Mouse (Mus musculus) frontal cortex, adult 2 months (tissue): ENCODE measurements around the gene Gpbp1. TPM values are rescaled to one million over a fixed set of nuclear protein-coding genes. Genes with fewer than 3 reads are reported as not detected.

ENCODE experiments used
- DNase-seq, 2 experiments: peaks; one replicate each; pipeline ENCODE4 v3.0.0; 2022; ENCODE audit warnings: low spot score in 1 of 2; ENCODE audit errors: extremely low spot score in 1 of 2
- polyA plus RNA-seq: library from polyadenylated mRNA; depleted of rRNA; stranded (reverse); fragments of >200 nt; gene quantifications from 2 replicates; pipeline ENCODE4 v1.2.3, GENCODE M21; 2012

Gene Gpbp1
- polyA plus RNA-seq, 1 experiment, result 56.9 TPM

DNA sequence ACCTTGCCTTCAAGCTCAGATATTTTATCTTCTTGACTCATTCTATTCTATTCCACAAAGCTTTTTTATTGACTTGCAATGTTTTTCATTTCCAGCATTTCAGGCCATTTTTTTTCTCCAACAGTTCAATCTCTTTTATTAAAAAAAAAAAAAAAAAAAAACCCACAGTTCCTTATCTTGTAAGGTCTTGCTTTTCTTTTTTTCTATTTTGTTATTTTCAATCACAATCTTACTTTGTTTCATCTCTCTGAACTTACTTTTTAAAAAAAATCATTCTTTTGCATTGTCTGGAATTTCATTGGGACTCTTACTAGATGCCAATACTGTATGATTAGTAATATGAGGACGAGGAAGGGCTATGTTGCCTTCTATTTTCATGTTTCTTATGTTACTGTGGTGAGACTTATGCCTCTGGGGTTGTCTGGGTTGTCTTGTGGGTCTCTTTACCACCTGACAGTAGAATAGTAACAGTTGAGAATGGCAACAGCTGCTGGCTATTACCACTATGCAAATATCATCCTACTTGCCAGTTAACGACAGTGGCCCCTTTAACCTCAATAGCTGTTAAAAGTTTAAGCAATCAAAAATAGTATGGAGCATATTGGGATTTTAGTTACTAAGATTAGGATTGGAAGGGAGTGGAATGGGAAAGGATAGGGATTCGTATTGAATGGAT, 19.2 kb downstream of the Gpbp1 start:
- no peak for DNase-seq

DNA sequence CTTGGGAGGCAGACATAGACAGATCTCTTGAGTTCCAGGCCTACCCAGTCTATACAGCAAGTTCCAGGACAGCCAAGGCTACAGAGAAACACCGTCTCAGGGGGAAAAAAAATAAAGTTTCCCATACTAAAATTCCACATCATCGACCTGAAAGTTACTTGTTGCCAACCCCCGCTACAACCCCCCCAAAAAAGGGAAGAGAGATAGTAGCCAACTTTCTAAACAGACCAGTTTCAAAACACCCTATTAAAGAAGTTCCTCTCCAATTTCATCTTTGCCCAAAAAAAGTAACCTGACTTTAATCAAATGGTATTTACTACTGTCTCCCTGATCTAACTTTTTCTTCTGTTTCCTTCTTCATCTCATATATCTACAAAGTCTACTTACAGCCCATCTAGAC, 22.6 kb downstream of the Gpbp1 start:
- DNase-seq, result no peak

DNA sequence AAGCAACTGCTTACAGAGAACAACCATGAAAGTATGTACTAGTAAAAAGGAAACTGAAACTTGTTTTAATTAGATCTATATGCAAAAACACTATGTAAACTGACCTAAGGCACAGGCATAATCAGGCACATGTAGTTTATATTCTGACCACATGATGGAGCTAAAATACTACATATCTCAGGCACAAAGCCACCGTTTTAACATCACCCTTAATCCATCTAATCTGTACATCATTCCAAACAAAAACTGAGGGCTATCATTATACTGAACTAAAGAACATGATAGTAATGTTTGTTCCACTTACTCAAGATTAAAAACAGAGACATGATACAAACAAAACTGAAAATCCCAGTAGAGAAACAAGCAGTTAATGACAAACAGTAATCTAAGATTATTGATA, 28.5 kb downstream of the Gpbp1 start:
- peak in 1 of 2 experiments; percentile 80 for DNase-seq

DNA sequence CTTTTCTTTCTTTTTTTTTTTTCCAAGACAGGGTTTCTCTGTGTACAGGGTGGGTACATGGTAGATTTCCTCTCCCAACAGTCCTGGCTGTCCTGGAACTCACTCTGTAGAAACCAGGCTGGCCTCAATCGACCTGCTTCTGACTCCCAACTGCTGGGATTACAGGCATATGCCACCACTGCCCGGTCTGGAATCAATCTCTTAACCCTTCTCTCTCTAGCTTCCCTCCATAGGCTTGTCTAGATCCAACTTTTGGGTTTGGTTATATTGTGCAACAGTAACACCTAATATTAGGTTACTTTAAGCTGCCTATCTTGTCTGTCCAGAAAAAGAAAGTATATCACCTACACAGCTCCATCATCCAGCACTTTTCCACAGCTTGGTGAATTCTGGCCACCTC, 33.1 kb downstream of the Gpbp1 start:
- DNase-seq, result no peak

DNA sequence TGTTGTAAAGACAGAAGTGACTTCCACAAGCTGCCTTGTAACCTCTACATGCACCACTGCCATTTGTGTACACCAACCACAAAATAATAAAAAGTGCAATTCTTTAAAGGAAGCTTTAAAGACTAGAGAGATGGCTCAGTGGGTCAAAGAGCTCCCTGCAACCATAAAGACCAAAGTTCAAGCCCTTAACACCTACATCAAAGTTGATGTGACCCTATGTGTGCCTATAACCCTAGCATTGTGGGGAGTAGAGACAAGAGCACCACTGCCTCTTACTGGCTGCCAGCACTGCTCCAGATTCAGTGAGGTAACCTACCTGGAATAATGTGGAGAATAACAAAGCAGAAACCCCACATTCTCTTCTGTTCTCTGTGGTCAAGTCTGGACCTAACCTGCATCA, 45.6 kb downstream of the Gpbp1 start:
- no peak for DNase-seq

DNA sequence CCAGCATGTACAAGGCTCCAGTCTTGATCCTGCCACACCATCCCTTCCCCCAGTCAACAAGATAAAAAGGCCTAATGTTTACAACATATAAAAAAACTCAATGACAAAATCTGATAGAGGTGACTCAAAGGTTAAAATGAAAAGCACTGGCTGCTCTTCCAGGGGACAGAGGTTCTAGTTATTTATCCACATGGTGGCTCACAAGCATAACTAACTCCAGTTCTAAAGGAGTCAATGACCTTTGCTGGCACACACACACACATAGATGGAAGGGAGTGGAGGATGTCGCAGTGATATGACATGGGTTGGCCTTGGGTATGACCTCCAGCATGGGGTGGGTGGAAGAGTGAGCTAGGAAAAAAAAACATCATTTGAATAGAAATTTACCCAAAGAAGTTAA, 58.7 kb downstream of the Gpbp1 start:
- no peak for DNase-seq

DNA sequence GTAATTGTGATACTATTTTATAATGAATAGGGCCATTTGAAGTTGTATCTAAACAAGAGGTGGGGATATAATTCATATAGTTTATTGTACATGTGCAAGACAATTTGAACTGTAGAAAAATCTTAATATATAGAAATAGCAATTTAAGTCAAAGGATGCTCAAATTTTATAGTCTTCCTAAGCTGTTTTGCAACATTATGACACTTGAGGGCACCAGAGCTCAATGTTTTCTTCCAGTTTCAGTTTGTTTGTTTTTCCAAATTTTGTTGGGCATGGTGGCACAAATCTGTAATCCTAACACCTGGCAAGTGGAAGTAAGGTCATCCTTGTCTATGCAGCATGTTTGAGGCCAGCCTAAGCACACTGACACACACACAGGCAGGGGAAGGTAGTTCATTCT, 68.6 kb downstream of the Gpbp1 start:
- DNase-seq, result no peak

DNA sequence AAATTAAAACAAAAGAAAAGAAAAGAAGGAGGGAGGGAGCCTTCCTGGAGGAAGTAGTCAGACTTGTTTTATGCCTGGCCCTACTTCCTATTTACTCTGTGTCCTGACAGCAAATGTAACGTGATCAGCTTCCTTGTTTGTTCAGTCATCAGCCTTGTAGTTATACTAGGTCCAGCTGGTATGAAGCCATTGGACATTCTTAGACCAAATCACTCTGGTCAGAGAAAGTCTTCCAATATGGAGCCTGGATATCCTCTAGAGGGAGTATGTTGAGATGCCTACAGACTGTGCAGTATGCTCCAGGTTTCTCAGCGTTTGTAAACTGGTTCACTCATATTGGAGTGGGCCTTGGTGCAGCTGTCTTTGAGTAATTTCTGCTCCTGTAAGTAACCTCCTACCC, 71.8 kb downstream of the Gpbp1 start:
- no peak for DNase-seq

DNA sequence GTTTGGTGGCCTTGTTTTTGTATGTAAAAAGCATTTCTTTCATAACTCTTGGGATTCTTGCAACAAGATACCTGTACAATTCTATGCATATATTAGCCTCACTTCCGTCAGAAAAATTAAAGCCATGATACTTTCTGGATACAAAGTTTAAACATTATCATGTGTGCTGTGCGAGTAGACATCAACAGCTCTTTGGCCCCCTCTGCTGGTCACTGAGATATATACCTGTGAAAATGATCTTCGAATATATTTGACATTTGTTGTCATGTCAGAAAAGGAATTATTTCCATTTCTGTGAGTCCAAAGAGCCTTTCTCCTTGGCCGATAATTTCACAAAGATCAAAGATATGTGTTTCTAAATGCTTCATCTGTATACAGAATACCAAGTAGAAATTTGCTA, 76.8 kb downstream of the Gpbp1 start:
- peak in 1 of 2 experiments; percentile 89 for DNase-seq

DNA sequence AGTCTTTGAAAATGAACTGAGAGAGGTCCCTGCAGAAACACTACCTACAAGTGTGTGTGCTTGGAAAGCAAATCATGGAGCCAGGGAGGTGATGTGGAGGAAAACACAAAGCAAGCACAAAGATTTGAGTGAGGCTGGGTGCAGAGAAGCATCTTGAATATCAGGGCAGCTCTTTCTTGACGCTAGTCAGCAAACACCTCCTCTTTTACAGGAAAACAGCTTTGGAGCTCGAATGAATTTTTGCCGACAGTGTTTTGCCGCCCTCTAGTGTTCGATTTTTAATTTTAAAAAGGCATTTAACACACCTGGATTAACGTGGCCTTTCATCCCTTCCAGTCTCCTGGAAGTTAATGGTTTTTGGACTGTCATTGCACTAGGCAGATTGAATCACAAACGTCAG, 79.1 kb downstream of the Gpbp1 start:
- peak in 1 of 2 experiments; percentile 83 for DNase-seq

DNA sequence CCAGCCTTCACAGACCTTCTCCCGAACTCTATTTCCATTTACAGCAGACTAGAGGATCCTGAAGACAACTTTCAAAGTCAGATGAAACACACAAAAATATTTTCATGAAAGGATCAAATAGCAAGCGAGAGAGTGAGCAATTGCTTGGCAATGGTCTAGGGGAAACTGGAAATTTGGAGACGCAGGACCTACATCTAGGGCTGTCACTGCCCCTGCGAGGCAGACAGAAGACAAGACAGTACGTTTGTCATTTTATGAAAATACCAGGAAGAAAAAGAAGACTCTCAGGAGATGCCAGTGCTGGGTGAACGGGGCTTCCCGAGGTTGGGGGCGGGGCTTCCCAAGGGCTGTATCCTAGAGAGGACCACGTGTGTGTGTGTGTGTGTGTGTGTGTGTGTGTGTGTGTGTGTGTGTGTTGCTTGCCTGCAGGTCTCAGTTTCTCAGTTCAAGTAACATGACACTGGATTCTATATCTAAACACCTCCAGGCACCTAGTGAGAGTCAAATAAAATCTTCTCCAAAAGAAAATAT, 83.0 kb downstream of the Gpbp1 start:
- peak in 1 of 2 experiments; percentile 37 for DNase-seq

DNA sequence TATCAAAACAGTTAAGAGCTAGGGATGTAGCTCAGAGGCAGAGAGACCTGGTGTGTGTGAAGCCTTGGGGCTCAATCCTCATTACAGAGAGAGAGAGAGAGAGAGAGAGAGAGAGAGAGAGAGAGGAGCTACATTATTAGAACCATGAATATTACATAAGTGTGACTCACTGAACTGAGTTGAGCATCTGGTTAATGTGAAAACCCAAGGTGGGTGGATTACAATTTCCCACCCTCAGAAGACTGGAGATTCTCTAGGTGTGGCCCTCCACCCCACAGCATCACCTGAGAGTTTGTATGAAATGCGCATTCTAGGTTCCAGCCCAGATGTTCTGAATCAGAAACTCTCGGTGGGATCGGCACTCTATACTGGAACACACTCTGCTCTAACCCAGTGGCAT, 84.0 kb downstream of the Gpbp1 start:
- DNase-seq, result peak in 1 of 2 experiments; percentile 46

DNA sequence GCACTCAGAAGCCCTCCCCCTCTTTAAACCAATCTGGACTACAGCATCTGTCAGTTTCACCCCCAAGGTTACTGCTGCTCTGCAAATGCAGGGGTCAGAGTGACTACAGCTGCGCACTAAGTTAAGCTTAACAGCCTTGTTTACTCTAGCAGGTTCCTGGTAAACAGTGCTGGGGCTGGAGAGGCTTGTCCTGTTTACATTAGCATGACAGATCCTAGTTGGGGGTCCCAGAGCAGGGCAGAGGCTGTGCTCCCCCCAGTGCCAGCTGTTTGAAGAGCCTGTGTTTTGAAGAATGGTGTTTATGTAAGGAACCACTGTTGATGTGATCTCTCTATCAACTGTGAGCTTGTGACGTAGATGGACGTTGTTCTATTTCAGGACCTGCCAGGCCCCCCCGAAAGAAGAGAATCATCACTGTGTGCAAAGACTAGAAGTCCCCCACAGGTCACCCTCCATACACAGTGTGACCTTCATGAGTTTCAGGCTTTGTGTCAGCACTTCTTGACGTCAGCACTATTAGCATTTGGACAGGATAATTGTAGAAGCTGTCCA, 92.2 kb downstream of the Gpbp1 start:
- no peak for DNase-seq

DNA sequence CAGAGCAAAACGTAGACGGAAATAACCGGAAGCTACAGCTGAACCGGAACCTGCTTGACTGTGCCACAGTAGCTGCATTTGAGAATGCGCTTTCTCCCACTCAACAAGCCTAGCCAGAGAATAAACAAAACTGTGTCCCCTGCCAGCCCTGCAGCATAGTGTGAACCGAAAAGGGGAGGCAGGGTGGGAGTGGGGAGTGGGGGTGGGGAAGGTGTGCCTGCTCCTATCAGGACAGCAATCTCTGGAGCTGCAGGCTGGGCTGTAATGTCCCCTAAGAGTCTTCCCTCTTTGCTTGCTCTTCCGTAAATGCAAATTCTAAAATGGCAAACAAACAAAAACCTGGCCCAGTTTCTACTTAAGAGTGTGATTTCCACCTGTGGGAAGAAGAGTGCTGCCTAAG, 92.8 kb downstream of the Gpbp1 start:
- peak in 1 of 2 experiments; percentile 25 for DNase-seq

DNA sequence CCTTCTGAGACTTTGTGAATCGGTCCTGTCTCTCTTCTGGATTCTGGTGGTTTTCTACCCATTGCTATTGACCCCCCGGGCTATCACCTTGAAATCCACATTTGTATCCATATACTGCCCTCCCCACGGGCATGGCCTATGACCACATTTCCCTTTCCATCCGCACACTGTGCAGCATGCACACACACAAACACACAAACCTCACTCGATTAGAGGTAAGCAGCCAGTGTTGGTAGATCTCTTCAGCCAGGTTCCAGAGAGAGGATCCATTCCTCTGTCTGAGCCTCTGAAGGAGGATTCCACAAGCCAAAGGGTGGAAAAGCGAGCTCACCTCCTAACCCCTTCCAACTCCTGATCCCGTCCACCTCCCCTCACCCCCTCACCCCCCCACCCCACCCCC, 94.4 kb downstream of the Gpbp1 start:
- DNase-seq, result no peak

DNA sequence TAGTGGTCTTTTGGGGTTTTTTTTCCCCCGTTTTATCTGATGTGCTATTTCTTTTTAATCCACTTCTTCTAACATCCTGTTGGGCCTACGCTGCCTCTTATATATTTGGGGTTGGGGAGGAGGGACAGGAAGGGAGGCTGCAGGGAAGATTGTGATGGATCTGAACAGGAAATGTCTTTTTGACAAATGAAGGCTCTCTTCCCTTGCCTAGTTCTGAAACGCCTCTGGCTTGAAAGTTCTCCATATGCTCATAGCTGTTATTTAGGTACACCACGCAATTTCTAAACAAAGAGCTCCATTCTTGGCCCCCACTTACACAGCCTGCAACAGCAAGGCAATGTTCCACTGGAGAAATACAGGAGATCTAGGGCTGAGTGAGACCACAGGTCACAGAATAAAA, 95.0 kb downstream of the Gpbp1 start:
- peak in 1 of 2 experiments; percentile 66 for DNase-seq

DNA sequence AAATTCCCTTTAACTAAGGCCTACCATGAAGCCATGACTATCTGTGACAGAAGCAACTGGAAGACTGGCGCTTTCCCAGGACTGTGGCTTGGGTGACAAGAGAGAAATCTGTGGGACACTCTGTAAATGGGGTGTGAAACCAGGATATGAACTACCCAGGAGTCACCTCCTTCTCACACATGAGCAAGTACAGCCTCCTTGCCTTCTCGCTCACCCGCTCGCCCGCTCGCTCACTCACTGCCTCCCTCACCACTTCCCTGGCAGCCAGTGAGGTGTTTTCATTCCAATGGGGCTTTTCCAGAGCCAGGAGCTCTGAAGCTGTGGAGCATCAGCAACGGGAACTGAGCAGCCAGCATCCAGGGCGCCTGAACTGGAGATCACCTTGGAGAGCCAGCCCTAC, 95.6 kb downstream of the Gpbp1 start:
- DNase-seq, result peak; percentile 57 to 81

DNA sequence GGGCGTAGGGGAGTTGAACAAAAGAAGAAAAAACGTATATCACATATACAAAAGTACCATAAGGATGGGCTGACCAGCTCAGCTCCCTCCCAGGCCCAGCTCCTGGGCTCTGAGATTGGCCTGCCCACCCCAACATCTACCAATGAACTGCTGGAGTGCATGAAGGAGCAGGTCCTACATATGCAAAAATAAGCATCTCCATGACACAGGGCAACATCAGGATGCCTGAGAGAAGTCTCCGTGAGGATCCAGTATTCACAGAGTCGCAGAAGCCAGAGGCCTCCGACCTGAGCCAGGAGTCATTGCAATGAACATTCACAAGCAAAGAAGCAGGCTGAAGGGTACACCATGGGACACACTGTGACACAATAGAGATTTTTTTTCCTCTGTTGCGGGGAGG, 96.5 kb downstream of the Gpbp1 start:
- no peak for DNase-seq

DNA sequence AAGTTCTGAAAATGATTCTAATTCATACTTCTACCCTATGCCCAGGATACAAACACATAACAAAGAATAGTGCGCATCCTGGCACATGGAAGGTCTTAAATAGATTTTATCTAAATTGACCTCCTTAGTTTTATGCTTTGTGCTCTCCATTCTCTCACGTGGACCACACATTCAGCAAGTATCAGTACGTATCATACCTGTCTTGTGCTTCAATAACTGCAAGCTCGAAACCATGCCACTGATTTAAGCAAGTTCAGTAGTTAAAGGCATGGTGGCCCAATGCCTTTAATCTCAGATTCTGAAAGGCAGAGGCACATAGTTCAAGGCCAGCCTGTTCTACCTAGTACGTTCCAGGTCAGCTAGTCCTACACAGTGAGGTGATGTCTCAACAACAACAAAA, 98.5 kb downstream of the Gpbp1 start:
- DNase-seq, result no peak

DNA sequence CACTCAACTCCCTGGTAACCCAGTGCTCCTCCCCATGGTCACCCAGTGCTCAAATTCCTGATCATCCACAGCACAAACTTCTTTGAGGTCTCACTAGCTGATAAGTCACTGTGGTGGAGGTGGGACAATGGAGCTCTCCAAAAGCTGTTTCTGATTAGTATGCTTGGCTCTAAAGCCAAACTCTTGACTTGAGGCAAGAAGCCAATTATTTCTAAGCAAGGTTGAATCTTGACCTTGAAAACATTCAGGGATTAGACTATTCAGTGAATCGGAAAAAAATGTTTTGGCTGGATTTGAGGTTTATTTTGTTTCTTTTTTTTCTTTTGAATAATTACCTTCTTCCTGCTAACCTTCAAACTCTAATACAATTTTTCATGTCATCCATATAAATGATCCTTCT, 98.9 kb downstream of the Gpbp1 start:
- DNase-seq, result no peak

DNA sequence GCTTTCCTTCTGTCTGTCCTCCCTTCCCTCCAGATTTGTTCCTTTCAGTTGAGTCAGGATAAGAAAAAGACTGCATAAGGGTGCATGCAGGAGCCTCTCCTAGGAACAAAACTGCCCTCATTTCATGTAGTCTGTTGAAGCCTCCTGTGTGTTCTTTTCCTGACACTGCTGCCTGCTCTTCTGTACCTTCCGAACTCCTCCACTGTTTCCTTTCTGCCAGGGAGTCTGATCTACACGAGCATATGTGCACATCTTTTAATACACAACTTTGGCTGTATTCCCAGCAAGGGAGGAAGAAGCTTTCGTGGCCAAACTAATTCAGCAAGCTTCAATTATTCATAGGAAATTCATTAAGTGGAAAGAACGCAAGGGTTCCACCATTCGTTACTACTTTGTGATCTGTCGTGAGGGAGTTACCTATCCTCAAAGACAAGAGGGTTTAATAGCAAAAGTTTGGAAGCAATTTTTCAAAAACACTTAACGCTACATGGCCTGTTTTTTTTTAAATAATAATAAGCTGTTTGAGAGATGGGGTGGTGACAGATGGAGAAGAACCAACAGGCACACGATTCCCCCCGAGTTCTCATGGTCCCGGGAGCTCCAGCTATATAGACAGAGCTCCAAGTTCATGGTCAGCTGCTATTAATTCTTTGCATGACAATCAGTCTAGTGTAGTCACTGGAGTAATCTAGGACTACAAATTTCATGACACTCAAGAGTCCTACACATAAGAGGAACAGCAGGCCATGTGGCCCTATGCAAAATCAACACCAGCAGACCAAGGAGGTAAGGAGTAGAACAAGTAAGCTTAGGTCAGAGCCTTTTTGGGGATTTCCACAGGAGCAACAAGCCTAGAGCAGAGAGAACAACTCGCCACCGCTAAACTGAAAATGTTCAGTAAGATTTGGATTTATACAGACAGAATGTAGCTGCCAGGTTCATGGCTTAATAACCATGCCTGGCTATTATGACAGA, 105.6 kb downstream of the Gpbp1 start:
- DNase-seq, result peak in 1 of 2 experiments; percentile 62
